8 mouse cellular contexts compared by ENCODE assay signal in genomic region chr6:140622391-140623225, GRCm38 (mm10). TPM values are rescaled to one million over a fixed set of nuclear protein-coding genes. Genes with fewer than 3 reads are reported as not detected.
DNase-seq lines count a peak whose midpoint lies in the region; ATAC-seq and TF ChIP-seq lines count a peak whose summit lies in the region.

Aebp2 (plus strand) TSS chr6:140622663.

- no peak for TF ChIP-seq CTCF in thymus, adult 2 months (IDR thresholded peaks at IDR 0.05; ENCODE audit: borderline replicate concordance, control insufficient read depth, extremely low read depth, insufficient read depth, low read length, poor library complexity)
- no peak for TF ChIP-seq CTCF in gastrocnemius, adult 2 months (IDR thresholded peaks at IDR 0.05)
- TF ChIP-seq CTCF in midbrain, postnatal 0 days (IDR thresholded peaks at IDR 0.05): no peak

- peaks cover 29% of the 10 kb centered on the region for H3K4me1 ChIP-seq in thymus, adult 2 months (replicated peaks; ENCODE audit: control insufficient read depth, insufficient read depth, low read length)
- peaks cover 16% of the 10 kb centered on the region for H3K4me1 ChIP-seq in brown adipose tissue, adult 24 weeks (ENCODE audit: control insufficient read depth, insufficient read depth, insufficient read length, low read length)
- peaks cover 32% of the 10 kb centered on the region for H3K4me1 ChIP-seq in hindbrain, embryonic 13.5 days (replicated peaks)
- peaks cover 27% of the 10 kb centered on the region for H3K4me1 ChIP-seq in limb, embryonic 10.5 days
- peaks cover 15% of the 10 kb centered on the region; the same call in 1 of the 2 replicates for H3K4me1 ChIP-seq in midbrain, postnatal 0 days (ENCODE audit: insufficient read depth, low read length)

- 54% methylated on average over 30 of the region's 30 CpGs for WGBS in thymus, adult 2 months
- whole genome bisulfite sequencing in hindbrain, embryonic 13.5 days: 46% methylated on average over 30 of the region's 30 CpGs
- WGBS in limb, embryonic 10.5 days: 44% methylated on average over 30 of the region's 30 CpGs
- 47% methylated on average over 30 of the region's 30 CpGs for WGBS in midbrain, postnatal 0 days

- H3K4me2 ChIP-seq in hindbrain, embryonic 13.5 days: peak within 1 kb of the TSS; percentile 90
- H3K4me2 ChIP-seq in midbrain, postnatal 0 days (ENCODE audit: low read depth, low read length, poor library complexity, severe bottlenecking): peak within 1 kb of the TSS; percentile 61

- no peaks in the 10 kb centered on the region for H3K9me3 ChIP-seq in hindbrain, embryonic 13.5 days
- H3K9me3 ChIP-seq in limb, embryonic 10.5 days (replicated peaks): no peaks in the 10 kb centered on the region
- no peaks in the 10 kb centered on the region for H3K9me3 ChIP-seq in midbrain, postnatal 0 days (ENCODE audit: low read length)

- peak within 1 kb of the TSS; percentile 99 for H3K9ac ChIP-seq in hindbrain, embryonic 13.5 days
- peak within 1 kb of the TSS; percentile 97 for H3K9ac ChIP-seq in midbrain, postnatal 0 days (replicated peaks; ENCODE audit: low read length, poor library complexity, severe bottlenecking)

- no peaks in the 10 kb centered on the region for H3K27me3 ChIP-seq in thymus, adult 2 months (ENCODE audit: control insufficient read depth, insufficient read depth, low read length)
- no peaks in the 10 kb centered on the region; the same call in 1 of the 2 replicates for H3K27me3 ChIP-seq in hindbrain, embryonic 13.5 days
- peaks cover 9% of the 10 kb centered on the region for H3K27me3 ChIP-seq in limb, embryonic 10.5 days (ENCODE audit: low read depth, poor library complexity, severe bottlenecking)
- H3K27me3 ChIP-seq in midbrain, postnatal 0 days (ENCODE audit: insufficient read depth, low read length): no peaks in the 10 kb centered on the region

- no peak for DNase-seq in thymus, adult 2 months
- no peak for DNase-seq in thymus, postnatal 14 days
- DNase-seq in gastrocnemius, adult 2 months: no peak
- DNase-seq in limb, embryonic 10.5 days (ENCODE audit: low spot score): no peak
- DNase-seq in midbrain, postnatal 0 days (ENCODE audit: low spot score): no peak
- no peak for DNase-seq in natural killer cell, adult 2 months (ENCODE audit: low spot score in 2 of 2)

- H3K4me3 ChIP-seq in thymus, adult 2 months (ENCODE audit: control insufficient read depth, insufficient read depth, low read length): peak within 1 kb of the TSS; percentile 98
- peak within 1 kb of the TSS; percentile 97 for H3K4me3 ChIP-seq in brown adipose tissue, adult 24 weeks (ENCODE audit: insufficient read depth, low read depth, low read length)
- H3K4me3 ChIP-seq in gastrocnemius, adult 2 months: peak within 1 kb of the TSS; percentile 93
- peak within 1 kb of the TSS; percentile 99 for H3K4me3 ChIP-seq in hindbrain, embryonic 13.5 days
- H3K4me3 ChIP-seq in limb, embryonic 10.5 days: peak within 1 kb of the TSS; percentile 98
- peak within 1 kb of the TSS; percentile 98 for H3K4me3 ChIP-seq in midbrain, postnatal 0 days (ENCODE audit: low read depth, low read length)

- intact Hi-C loops in gastrocnemius, adult 2 months (cut with DNase I): no loop called here

- no peaks in the 10 kb centered on the region for H3K36me3 ChIP-seq in thymus, adult 2 months (ENCODE audit: control insufficient read depth, insufficient read depth, low read length)
- no peaks in the 10 kb centered on the region for H3K36me3 ChIP-seq in hindbrain, embryonic 13.5 days
- no peaks in the 10 kb centered on the region for H3K36me3 ChIP-seq in limb, embryonic 10.5 days
- H3K36me3 ChIP-seq in midbrain, postnatal 0 days (ENCODE audit: insufficient read depth, low read length): no peaks in the 10 kb centered on the region

- TF ChIP-seq POLR2A in thymus, adult 2 months (IDR thresholded peaks at IDR 0.05; ENCODE audit: control insufficient read depth, extremely low read depth, insufficient read depth, low read length, poor library complexity): no peak

- peak; percentile 14 for ATAC-seq in hindbrain, embryonic 13.5 days (ENCODE audit: low FRiP score)
- no peak; the same call in 1 of the 2 replicates for ATAC-seq in midbrain, postnatal 0 days (ENCODE audit: low FRiP score)

- peak within 1 kb of the TSS; percentile 46; the same call in 1 of the 2 replicates for H3K27ac ChIP-seq in thymus, adult 2 months (ENCODE audit: control insufficient read depth, insufficient read depth, low read length)
- peak within 1 kb of the TSS; percentile 77 for H3K27ac ChIP-seq in brown adipose tissue, adult 24 weeks (replicated peaks; ENCODE audit: low read depth, low read length)
- peak within 1 kb of the TSS; percentile 95 for H3K27ac ChIP-seq in gastrocnemius, adult 2 months
- H3K27ac ChIP-seq in hindbrain, embryonic 13.5 days: peak within 1 kb of the TSS; percentile 98
- H3K27ac ChIP-seq in limb, embryonic 10.5 days: peak within 1 kb of the TSS; percentile 97
- peak within 1 kb of the TSS; percentile 98 for H3K27ac ChIP-seq in midbrain, postnatal 0 days (ENCODE audit: low read depth, low read length)

RNA-seq across cellular contexts. Expression of gene Aebp2, which starts in this region (rescaled TPM):
- 56.9 and 74.2 TPM in 2 replicates for polyA plus RNA-seq in thymus, adult 2 months (2012; rRNA removed)
- polyA plus RNA-seq in brown adipose tissue, adult 24 weeks (2012; ENCODE audit: insufficient read depth, insufficient read length, missing spikeins): 22.2 and 25.4 TPM in 2 replicates
- total RNA-seq in gastrocnemius, adult 2 months (2021): 10 to 100 TPM; 32.2 to 32.9 TPM
- polyA plus RNA-seq in hindbrain, embryonic 13.5 days (2015; fragmentation: Nextera tagmentation; extraction: Ambion mirVana): 8.9 and 9.3 TPM in 2 replicates
- 9.1 and 9.2 TPM in 2 replicates for polyA plus RNA-seq in limb, embryonic 10.5 days (2016; fragmentation: Nextera tagmentation; extraction: Ambion mirVana)
- 31.5 and 38.5 TPM in 2 replicates for total RNA-seq in midbrain, postnatal 0 days (2014; rRNA removed)
- 3.9 and 5.3 TPM in 2 replicates for polyA plus RNA-seq in midbrain, postnatal 0 days (2015; fragmentation: Nextera tagmentation; extraction: Ambion mirVana)

Comparison
In these comparisons a context has a peak if more than half of its experiments do, and no peak if none do; other contexts are left out.
1. H3K27ac ChIP-seq: peak in every context shown above with its lines; median percentile 98 in hindbrain, embryonic 13.5 days; 98 in midbrain, postnatal 0 days; 97 in limb, embryonic 10.5 days; 95 in gastrocnemius, adult 2 months; 77 in brown adipose tissue, adult 24 weeks; 46 in thymus, adult 2 months.